Mouse (Mus musculus): ENCODE data around the gene Grin2c. TPM values are rescaled to one million over a fixed set of nuclear protein-coding genes. Genes with fewer than 3 reads are reported as not detected.

Grin2c gene
- polyA plus RNA-seq, 1 experiment from 2014 or later: 0.33 TPM

DNA sequence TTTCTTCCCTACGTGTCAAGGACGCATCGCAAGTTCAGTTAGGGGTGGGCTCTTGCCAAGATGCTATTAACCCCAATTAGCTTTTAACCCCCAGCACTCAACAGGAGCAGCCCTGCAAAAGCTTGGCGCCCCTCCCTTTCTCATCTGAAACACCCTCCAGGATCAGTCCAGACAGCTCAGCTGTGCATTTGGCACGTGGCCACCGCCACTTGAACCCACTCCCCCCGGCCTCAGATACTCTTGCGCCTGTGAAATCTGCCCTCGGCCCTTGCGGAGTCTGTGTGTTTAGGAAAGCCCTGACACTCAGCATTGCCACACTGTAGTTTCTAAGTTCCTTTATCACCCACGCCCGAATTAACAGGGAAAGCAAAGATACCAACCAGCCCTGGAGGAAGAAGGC lies 45.0 kb downstream of the Grin2c start:
- Histone ChIP-seq H3K4me1 (replicated peaks; ENCODE audit: control insufficient read depth, insufficient read depth, low read length) (peaks cover 49% of the 10 kb centered on the region), H3K27me3 (ENCODE audit: control insufficient read depth, insufficient read depth, low read length) (no peaks in the 10 kb centered on the region), H3K36me3 (replicated peaks; ENCODE audit: control insufficient read depth, insufficient read depth) (no peaks in the 10 kb centered on the region), H3K27ac (no peak overlapping the region), H3K9me3 (ENCODE audit: control insufficient read depth, low read length) (no peaks in the 10 kb centered on the region), H3K9ac (no peak overlapping the region), H3K4me2 (replicated peaks) (no peak overlapping the region), H3K4me3 (replicated peaks; ENCODE audit: low read length) (no peak overlapping the region)
- ATAC-seq (ENCODE audit: low FRiP score) (no peak), DNase-seq (ENCODE audit: low spot score) (no peak)
- 41% methylated on average over 12 of the region's 12 CpGs for WGBS

DNA sequence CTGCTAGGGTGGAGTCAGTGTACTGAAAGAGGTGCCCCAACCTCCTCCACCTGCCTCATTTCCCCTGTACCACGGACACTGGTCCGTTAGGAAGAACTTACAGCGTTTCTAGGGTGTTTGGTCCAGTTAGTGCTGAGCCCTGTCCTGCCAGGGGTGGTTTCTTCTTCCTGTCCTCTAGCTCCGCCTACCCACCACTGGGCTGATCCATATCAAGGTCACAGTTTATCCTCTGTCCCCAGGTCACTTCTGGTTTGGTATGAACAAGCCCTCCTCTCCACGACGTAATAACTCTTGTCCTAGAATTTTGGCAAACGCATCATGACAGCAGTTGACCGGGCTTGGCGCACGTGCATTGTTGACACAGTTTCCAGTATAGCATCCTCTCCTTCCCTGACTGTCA lies 47.4 kb downstream of the Grin2c start:
- WGBS: 93% methylated on average over 10 of the region's 10 CpGs
- H3K4me1 ChIP-seq (replicated peaks; ENCODE audit: control insufficient read depth, insufficient read depth, low read length): peaks cover 27% of the 10 kb centered on the region
- no peak overlapping the region for H3K27ac ChIP-seq
- no peaks in the 10 kb centered on the region for H3K27me3 ChIP-seq (ENCODE audit: control insufficient read depth, insufficient read depth, low read length)
- no peak overlapping the region for H3K4me3 ChIP-seq (replicated peaks; ENCODE audit: low read length)
- no peak overlapping the region for H3K4me2 ChIP-seq (replicated peaks)
- H3K36me3 ChIP-seq (replicated peaks; ENCODE audit: control insufficient read depth, insufficient read depth): no peaks in the 10 kb centered on the region
- DNase-seq (ENCODE audit: low spot score) (no peak), ATAC-seq (ENCODE audit: low FRiP score) (no peak)
- H3K9ac ChIP-seq: no peak overlapping the region
- no peaks in the 10 kb centered on the region for H3K9me3 ChIP-seq (ENCODE audit: control insufficient read depth, low read length)

- H3K36me3 ChIP-seq (replicated peaks; ENCODE audit: control insufficient read depth, insufficient read depth): no peaks in the 10 kb centered on the region
- DNase-seq (ENCODE audit: low spot score) (no peak), ATAC-seq (ENCODE audit: low FRiP score) (no peak)
- no peaks in the 10 kb centered on the region for H3K9me3 ChIP-seq (ENCODE audit: control insufficient read depth, low read length)
- H3K4me1 ChIP-seq (replicated peaks; ENCODE audit: control insufficient read depth, insufficient read depth, low read length): peaks cover 26% of the 10 kb centered on the region
- no peak overlapping the region for H3K9ac ChIP-seq
- no peak overlapping the region for H3K4me3 ChIP-seq (replicated peaks; ENCODE audit: low read length)
- H3K27ac ChIP-seq: no peak overlapping the region
- WGBS: 83% methylated on average over 9 of the region's 9 CpGs
- H3K4me2 ChIP-seq (replicated peaks): no peak overlapping the region
- no peaks in the 10 kb centered on the region for H3K27me3 ChIP-seq (ENCODE audit: control insufficient read depth, insufficient read depth, low read length)
Measured at GRCm38 (mm10) chr11:115219263-115219662, 47.8 kb downstream of the Grin2c start.

DNA sequence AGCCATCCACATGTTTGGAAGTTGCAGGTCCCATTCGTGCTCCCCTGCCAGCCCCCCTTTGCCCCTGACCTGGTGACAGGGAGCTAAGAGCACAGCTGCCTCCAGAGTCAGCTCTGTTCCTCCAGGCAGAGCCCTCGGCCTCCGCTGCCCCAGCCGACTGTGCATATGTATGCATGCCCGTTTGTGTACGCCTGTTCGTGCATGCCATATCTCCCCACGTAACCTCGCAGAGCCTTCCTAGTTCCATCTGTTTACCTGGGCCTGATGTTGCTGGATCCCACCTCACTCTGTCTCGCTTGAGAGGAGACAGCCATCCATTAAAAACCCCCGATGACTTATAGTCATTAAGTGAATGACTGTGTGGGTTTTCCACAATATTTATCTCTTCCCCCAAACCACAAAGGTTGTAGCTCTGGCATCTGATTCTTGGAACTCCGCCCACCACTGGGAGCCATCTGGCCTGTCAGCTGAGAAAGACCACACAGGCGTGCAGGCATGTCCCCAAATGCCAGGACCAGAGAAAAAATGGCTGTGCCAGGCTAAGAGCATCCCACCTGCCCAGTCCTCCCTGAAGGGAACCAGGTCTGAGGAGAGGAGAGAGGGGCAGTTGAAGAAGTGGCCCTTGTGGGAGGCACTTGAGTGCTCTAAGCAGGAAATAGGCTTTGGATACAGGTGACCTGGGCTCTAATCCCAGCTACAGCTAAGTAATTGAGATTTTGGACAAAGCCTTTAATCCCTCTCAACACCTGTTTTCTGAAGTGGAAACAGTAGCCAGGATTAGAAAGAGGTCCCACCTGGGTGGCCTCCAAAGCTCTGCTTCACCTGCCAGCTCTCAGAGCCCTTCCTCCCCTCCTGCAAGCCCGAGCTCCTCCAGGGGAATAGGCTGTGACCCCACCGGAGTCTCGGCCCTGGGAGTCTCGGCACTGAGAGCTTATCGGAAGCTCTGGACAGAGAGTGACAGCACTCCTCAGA lies 49.3 kb downstream of the Grin2c start:
- WGBS: 54% methylated on average over 18 of the region's 18 CpGs

GRCm38 (mm10) chr11:115215123-115215522 lies 51.9 kb downstream of the Grin2c start:
- 53% methylated on average over 5 of the region's 5 CpGs for WGBS
- no peaks in the 10 kb centered on the region for H3K9me3 ChIP-seq (ENCODE audit: control insufficient read depth, low read length)
- H3K9ac ChIP-seq: no peak overlapping the region
- H3K27ac ChIP-seq: no peak overlapping the region
- DNase-seq (ENCODE audit: low spot score) (no peak), ATAC-seq (ENCODE audit: low FRiP score) (no peak)
- H3K4me1 ChIP-seq (replicated peaks; ENCODE audit: control insufficient read depth, insufficient read depth, low read length): peaks cover 5% of the 10 kb centered on the region
- H3K4me3 ChIP-seq (replicated peaks; ENCODE audit: low read length): no peak overlapping the region
- no peak overlapping the region for H3K4me2 ChIP-seq (replicated peaks)
- H3K36me3 ChIP-seq (replicated peaks; ENCODE audit: control insufficient read depth, insufficient read depth): no peaks in the 10 kb centered on the region
- H3K27me3 ChIP-seq (ENCODE audit: control insufficient read depth, insufficient read depth, low read length): no peaks in the 10 kb centered on the region

More for the DNA sequence above, 49.3 kb downstream of the Grin2c start:
- 0 out of 2 replicates have a peak, but pooled peaks have one; percentile 38 for ATAC-seq (ENCODE audit: low FRiP score)
- peak; percentile 53 for DNase-seq (ENCODE audit: low spot score)
- peaks cover 14% of the 10 kb centered on the region for H3K4me1 ChIP-seq (replicated peaks; ENCODE audit: control insufficient read depth, insufficient read depth, low read length)
- H3K9me3 ChIP-seq (ENCODE audit: control insufficient read depth, low read length): no peaks in the 10 kb centered on the region
- H3K4me2 ChIP-seq (replicated peaks): no peak overlapping the region
- H3K9ac ChIP-seq: no peak overlapping the region
- H3K36me3 ChIP-seq (replicated peaks; ENCODE audit: control insufficient read depth, insufficient read depth): no peaks in the 10 kb centered on the region
- H3K27me3 ChIP-seq (ENCODE audit: control insufficient read depth, insufficient read depth, low read length): no peaks in the 10 kb centered on the region
- peak overlapping the region; percentile 20; the same call in 1 of the 2 replicates for H3K27ac ChIP-seq
- no peak overlapping the region for H3K4me3 ChIP-seq (replicated peaks; ENCODE audit: low read length)

GRCm38 (mm10) chr11:115212116-115212515 lies 54.9 kb downstream of the Grin2c start:
- ATAC-seq (ENCODE audit: low FRiP score): no peak
- Histone ChIP-seq H3K4me2 (replicated peaks) (no peak overlapping the region), H3K9me3 (ENCODE audit: control insufficient read depth, low read length) (no peaks in the 10 kb centered on the region), H3K9ac (no peak overlapping the region), H3K27me3 (ENCODE audit: control insufficient read depth, insufficient read depth, low read length) (no peaks in the 10 kb centered on the region), H3K27ac (no peak overlapping the region), H3K4me3 (replicated peaks; ENCODE audit: low read length) (no peak overlapping the region), H3K36me3 (replicated peaks; ENCODE audit: control insufficient read depth, insufficient read depth) (peaks cover 27% of the 10 kb centered on the region), H3K4me1 (replicated peaks; ENCODE audit: control insufficient read depth, insufficient read depth, low read length) (peaks cover 8% of the 10 kb centered on the region)
- no peak for DNase-seq (ENCODE audit: low spot score)
- 52% methylated on average over 13 of the region's 13 CpGs for WGBS

- Histone ChIP-seq H3K27me3 (ENCODE audit: control insufficient read depth, insufficient read depth, low read length) (no peaks in the 10 kb centered on the region), H3K4me1 (replicated peaks; ENCODE audit: control insufficient read depth, insufficient read depth, low read length) (0 out of 2 replicates have a peak, but pooled peaks cover 10% of the 10 kb centered on the region), H3K9me3 (ENCODE audit: control insufficient read depth, low read length) (no peaks in the 10 kb centered on the region), H3K4me3 (replicated peaks; ENCODE audit: low read length) (no peak overlapping the region), H3K36me3 (replicated peaks; ENCODE audit: control insufficient read depth, insufficient read depth) (peaks cover 46% of the 10 kb centered on the region), H3K9ac (no peak overlapping the region), H3K27ac (no peak overlapping the region), H3K4me2 (replicated peaks) (no peak overlapping the region)
- no peak for DNase-seq (ENCODE audit: low spot score)
- ATAC-seq (ENCODE audit: low FRiP score): no peak
- WGBS: 74% methylated on average over 7 of the region's 7 CpGs
Measured at GRCm38 (mm10) chr11:115209958-115210357, 57.1 kb downstream of the Grin2c start.

- 78% methylated on average over 25 of the region's 25 CpGs for WGBS
- Histone ChIP-seq H3K9ac (no peak overlapping the region), H3K4me2 (replicated peaks) (no peak overlapping the region), H3K4me3 (replicated peaks; ENCODE audit: low read length) (no peak overlapping the region), H3K36me3 (replicated peaks; ENCODE audit: control insufficient read depth, insufficient read depth) (peaks cover 48% of the 10 kb centered on the region), H3K27me3 (ENCODE audit: control insufficient read depth, insufficient read depth, low read length) (no peaks in the 10 kb centered on the region), H3K27ac (no peak overlapping the region), H3K9me3 (ENCODE audit: control insufficient read depth, low read length) (no peaks in the 10 kb centered on the region), H3K4me1 (replicated peaks; ENCODE audit: control insufficient read depth, insufficient read depth, low read length) (0 out of 2 replicates have a peak, but pooled peaks cover 10% of the 10 kb centered on the region)
- ATAC-seq (ENCODE audit: low FRiP score) (no peak), DNase-seq (ENCODE audit: low spot score) (no peak)
Measured at GRCm38 (mm10) chr11:115208776-115209732, 58.0 kb downstream of the Grin2c start.

DNA sequence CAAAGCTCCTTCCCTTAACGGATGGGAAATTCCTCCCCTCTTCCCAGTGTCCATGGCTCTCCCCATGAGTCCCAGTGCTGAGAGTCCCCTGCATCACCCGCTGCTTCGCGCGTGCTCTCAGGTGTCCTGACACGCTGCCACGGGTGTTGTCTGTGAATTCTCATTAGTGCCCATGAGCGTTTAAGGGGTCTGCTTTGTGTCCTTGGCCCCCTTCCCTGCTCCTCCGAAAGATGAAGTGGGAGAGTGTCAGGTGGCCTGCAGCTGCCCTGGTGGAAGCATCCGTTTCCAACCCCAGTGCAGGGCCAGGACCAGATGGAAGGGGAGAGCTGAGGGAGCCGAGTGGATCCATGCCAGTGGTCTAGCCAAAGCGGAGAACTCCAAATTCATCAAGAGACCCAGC lies 58.9 kb downstream of the Grin2c start:
- WGBS: 63% methylated on average over 12 of the region's 12 CpGs
- no peak overlapping the region for H3K27ac ChIP-seq

More for the DNA sequence above, 58.9 kb downstream of the Grin2c start:
- Histone ChIP-seq H3K4me1 (replicated peaks; ENCODE audit: control insufficient read depth, insufficient read depth, low read length) (0 out of 2 replicates have a peak, but pooled peaks cover 10% of the 10 kb centered on the region), H3K9me3 (ENCODE audit: control insufficient read depth, low read length) (no peaks in the 10 kb centered on the region), H3K4me2 (replicated peaks) (no peak overlapping the region), H3K9ac (no peak overlapping the region), H3K27me3 (ENCODE audit: control insufficient read depth, insufficient read depth, low read length) (no peaks in the 10 kb centered on the region), H3K4me3 (replicated peaks; ENCODE audit: low read length) (no peak overlapping the region), H3K36me3 (replicated peaks; ENCODE audit: control insufficient read depth, insufficient read depth) (peaks cover 54% of the 10 kb centered on the region)
- DNase-seq (ENCODE audit: low spot score) (no peak), ATAC-seq (ENCODE audit: low FRiP score) (no peak)
